Mouse (Mus musculus) mouse trophoblast stem cell (cell line): Measurements from ENCODE around the gene Jazf1.

Experiments
- in situ Hi-C, 2 experiments: fragments of 300-500 bp; cut with MseI, MboI; formaldehyde crosslinking; loops; 2 replicates in 1 of 2; 3 replicates in 1 of 2; pipeline ENCODE4 v1.15.1; 2025

Gene Jazf1

GRCm38 (mm10) chr6:52961660-52962490 lies 106.6 kb downstream of the Jazf1 start:
- in situ Hi-C loops, result no loop called here

- in situ Hi-C loops, result no loop called here
Observed at GRCm38 (mm10) chr6:52957730-52958129, 110.7 kb downstream of the Jazf1 start.

- in situ Hi-C loops, result no loop called here
Observed at GRCm38 (mm10) chr6:52956131-52956530, 112.3 kb downstream of the Jazf1 start.

- in situ Hi-C loops, result no loop called here
Observed at GRCm38 (mm10) chr6:52955304-52955703, 113.1 kb downstream of the Jazf1 start.

GRCm38 (mm10) chr6:52954861-52955260 lies 113.6 kb downstream of the Jazf1 start:
- in situ Hi-C loops, result no loop called here

GRCm38 (mm10) chr6:52954441-52954840 lies 114.0 kb downstream of the Jazf1 start:
- in situ Hi-C loops, result no loop called here

GRCm38 (mm10) chr6:52952526-52952900 lies 115.9 kb downstream of the Jazf1 start:
- in situ Hi-C loops, result no loop called here

- in situ Hi-C loops, result no loop called here
Observed at GRCm38 (mm10) chr6:52951871-52952525, 116.4 kb downstream of the Jazf1 start.

- in situ Hi-C loops, result no loop called here
Observed at GRCm38 (mm10) chr6:52950371-52950770, 118.1 kb downstream of the Jazf1 start.

- in situ Hi-C loops, result no loop called here
Observed at GRCm38 (mm10) chr6:52942534-52942933, 125.9 kb downstream of the Jazf1 start.

GRCm38 (mm10) chr6:52942101-52942500 lies 126.3 kb downstream of the Jazf1 start:
- in situ Hi-C loops, result no loop called here

GRCm38 (mm10) chr6:52937916-52938315 lies 130.5 kb downstream of the Jazf1 start:
- in situ Hi-C loops, result no loop called here

- in situ Hi-C loops, result no loop called here
Observed at GRCm38 (mm10) chr6:52936995-52937394, 131.4 kb downstream of the Jazf1 start.

GRCm38 (mm10) chr6:52934021-52934420 lies 134.4 kb downstream of the Jazf1 start:
- in situ Hi-C loops, result no loop called here

GRCm38 (mm10) chr6:52932603-52933178 lies 135.7 kb downstream of the Jazf1 start:
- in situ Hi-C loops, result no loop called here

GRCm38 (mm10) chr6:52929358-52929757 lies 139.1 kb downstream of the Jazf1 start:
- in situ Hi-C loops, result no loop called here

GRCm38 (mm10) chr6:52926947-52927346 lies 141.5 kb downstream of the Jazf1 start:
- in situ Hi-C loops, result no loop called here

GRCm38 (mm10) chr6:52925458-52926042 lies 142.9 kb downstream of the Jazf1 start:
- in situ Hi-C loops, result no loop called here

- in situ Hi-C loops, result no loop called here
Observed at GRCm38 (mm10) chr6:52921248-52921647, 147.2 kb downstream of the Jazf1 start.

- in situ Hi-C loops, result no loop called here
Observed at GRCm38 (mm10) chr6:52920719-52921118, 147.7 kb downstream of the Jazf1 start.

- in situ Hi-C loops, result loop anchor here in 1 of 2 experiments (5.0 kb wide), 1 partner anchor 77 kb away; no protein-coding TSS in a partner anchor
Observed at GRCm38 (mm10) chr6:52919442-52919841, 149.0 kb downstream of the Jazf1 start.

- in situ Hi-C loops, result loop anchor here in 1 of 2 experiments (5.0 kb wide), 1 partner anchor 77 kb away; no protein-coding TSS in a partner anchor
Observed at GRCm38 (mm10) chr6:52918980-52919379, 149.5 kb downstream of the Jazf1 start.
